Mouse (Mus musculus) layer of hippocampus, adult 8-10 months (tissue): Measurements from ENCODE around the gene Trpm3. TPM values are rescaled to one million over a fixed set of nuclear protein-coding genes. Genes with fewer than 3 reads are reported as not detected.
A peak's percentile ranks its signal among the peaks of the same experiment; 100 is the strongest.

Experiments
- DNase-seq, 2 experiments: peaks; one replicate each; pipeline ENCODE4 v3.0.0; 2022; ENCODE audit warnings: low spot score in 2 of 2
- total RNA-seq, 4 experiments: library from RNA; stranded (reverse); gene quantifications; 2 replicates each; pipeline ENCODE4 v1.2.4; 2022

Trpm3 gene
- total RNA-seq, 4 experiments from 2014 or later, result 55.8 to 63.2 (median 60.7) TPM

GRCm38 (mm10) chr19:22473030-22473712 is 334.3 kb downstream of the Trpm3 start:
- no peak for DNase-seq

DNA sequence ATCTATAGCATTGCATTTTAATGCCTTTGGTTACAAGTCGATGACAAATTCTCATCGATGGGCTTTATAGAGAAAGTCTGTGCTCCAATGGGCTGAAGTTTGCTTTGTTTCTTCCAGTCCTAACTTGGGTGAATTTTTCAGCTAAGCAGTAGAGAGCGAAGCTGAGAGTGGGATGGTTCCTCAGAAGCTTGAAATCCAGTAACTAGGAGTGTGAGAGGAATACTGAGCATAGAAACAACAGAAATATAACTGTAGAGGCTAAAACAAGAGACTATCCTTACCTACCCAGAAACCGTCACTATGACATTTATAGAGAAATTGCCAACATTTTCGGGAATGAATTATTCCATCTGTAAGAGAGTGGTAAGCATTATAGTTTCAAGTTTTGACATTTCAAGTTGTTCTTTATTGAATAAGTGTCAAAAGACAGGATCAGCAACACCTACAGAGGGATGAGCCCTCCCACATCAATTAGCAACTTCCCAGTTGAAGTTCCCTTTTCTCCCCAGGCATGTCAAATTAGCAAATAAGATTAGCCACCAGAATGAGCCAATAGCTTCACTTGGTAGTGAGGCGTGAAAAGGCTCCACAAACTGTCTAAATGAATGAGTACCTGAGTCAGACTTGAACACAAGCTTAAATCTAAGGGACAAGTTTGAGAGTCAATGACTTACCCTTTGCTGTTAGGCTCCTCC is 339.6 kb downstream of the Trpm3 start:
- DNase-seq, result no peak

DNA sequence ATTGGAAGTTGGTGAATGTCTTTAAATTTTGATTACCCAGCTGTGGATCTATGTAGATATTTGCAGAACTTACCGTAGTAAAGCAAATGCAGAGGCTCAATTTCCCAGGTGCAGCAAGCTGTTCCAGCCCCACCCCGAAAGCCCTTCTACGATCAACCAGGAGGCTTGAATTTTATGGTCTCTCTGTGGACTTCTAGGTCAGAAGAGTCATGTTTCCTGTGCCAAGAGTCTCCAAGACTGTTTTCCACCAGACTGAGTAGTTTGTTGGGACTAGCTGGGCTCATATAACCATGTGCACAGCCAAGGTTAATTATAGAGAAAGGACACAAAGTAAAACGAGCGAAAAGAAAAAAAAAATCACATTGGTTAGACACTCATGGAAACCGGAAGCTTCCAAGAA is 364.6 kb downstream of the Trpm3 start:
- no peak for DNase-seq

- DNase-seq, result no peak
Observed at GRCm38 (mm10) chr19:22518508-22518907, 379.7 kb downstream of the Trpm3 start.

- DNase-seq, result no peak
Observed at GRCm38 (mm10) chr19:22527944-22528343, 389.1 kb downstream of the Trpm3 start.

GRCm38 (mm10) chr19:22542990-22543709 is 404.3 kb downstream of the Trpm3 start:
- DNase-seq, result no peak

- peak in 1 of 2 experiments; percentile 61 for DNase-seq
Observed at GRCm38 (mm10) chr19:22552179-22552578, 413.3 kb downstream of the Trpm3 start.

GRCm38 (mm10) chr19:22554421-22554941 is 415.6 kb downstream of the Trpm3 start:
- peak; percentile 46 to 61 for DNase-seq

DNA sequence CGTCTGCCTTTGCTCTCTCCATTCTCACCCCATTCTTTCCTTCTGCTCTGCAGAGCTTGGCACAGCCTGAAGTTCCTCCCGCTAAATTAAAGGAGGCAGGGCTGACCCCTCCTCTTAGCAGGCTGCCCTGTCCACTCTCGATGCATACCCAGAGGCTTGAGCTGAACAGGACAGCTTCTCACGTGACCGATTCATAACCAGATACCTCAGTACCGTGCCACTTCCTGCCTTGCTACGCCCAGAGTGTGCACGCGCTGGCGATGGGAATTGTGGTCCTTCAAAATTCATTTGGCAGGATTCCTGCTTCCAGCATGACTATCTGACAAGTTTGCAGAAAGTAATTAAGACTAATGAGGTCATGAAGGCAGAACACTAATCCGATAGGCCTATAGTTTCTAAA is 433.6 kb downstream of the Trpm3 start:
- no peak for DNase-seq

DNA sequence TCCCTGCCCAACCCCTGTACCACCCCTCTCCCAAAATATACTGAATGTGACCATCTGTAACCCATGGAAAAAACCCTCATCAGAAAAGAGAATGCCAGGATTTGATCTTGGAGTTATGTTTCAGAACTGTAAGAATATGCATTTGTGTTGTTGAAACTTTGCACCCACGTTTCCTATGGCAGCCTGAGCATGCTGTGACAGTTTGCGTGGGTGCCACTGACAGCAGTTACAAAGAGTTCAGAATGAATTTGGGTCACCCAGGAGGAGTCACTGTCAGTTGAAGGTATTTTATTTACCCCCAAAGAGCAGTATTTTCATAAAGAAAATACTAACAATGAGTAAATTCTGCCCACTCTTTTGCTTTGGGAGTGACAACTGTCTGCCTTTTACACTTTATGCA is 434.0 kb downstream of the Trpm3 start:
- DNase-seq, result no peak

DNA sequence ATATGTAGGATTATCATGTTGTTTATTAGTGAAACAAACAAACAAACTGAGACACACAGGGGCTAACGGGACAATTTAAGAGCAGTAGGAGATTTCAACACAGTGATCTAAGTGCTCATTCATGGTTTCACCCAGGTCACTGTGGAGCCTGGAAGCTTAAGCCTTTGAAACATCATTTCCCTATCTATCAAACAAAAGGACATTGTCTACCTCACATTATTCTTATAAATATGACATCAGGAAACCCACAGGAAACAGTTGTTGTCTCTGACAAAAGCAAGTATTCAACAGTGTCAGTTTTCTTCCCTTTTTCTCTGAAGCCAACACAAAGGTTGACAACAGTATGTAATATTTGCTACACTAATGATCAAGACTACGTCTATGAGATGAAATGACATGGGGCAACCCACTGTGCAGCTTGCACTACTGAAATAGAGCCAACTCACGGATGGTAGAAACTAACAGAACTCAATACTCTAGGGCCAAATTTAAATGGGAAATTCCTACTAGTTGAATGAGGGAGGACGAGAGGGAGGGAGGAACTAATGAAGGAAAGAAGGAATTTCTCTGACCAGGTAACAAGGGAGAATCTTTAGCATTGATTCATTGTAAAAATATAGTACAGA is 443.4 kb downstream of the Trpm3 start:
- no peak for DNase-seq

DNA sequence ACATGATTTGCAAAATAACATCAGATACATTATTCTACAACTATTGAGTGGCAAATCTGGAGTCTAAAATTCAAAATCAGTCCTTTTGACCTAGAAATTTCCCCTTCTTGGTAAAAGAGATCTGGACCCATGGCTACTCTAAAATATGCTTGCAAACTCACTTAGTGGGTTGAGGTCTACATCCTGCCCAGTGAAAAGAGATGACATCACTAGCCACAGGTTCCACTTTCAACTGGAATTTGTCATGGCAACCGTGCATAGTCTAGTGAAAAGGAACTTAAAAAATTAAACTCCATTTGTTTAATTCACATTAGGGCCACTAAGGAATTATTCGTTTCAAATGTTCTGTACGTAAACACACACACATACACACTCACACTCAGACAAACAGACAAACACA is 455.6 kb downstream of the Trpm3 start:
- no peak for DNase-seq

DNA sequence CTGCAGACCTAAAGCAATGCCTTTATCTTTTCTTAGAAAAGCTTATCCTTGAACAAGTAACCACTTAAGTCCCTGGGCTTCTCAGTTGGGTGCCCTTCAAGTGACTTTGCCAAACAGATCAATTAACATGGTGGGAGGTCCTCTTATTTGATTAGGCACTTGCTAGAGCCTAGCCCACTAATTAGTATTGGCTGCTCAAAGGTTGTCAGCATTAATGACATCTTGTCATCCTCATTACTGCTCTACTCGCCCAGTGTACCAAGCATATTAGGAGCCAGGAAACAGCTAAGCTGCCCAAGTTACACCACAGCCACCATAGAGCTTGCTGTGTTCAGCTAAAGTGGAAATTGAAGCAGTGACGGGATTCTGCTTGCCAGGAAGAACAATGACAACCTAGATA is 456.4 kb downstream of the Trpm3 start:
- DNase-seq, result peak; percentile 8 to 19

- DNase-seq, result peak; percentile 44 to 48
Observed at GRCm38 (mm10) chr19:22596715-22597114, 457.9 kb downstream of the Trpm3 start.

- DNase-seq, result no peak
Observed at GRCm38 (mm10) chr19:22604322-22604721, 465.5 kb downstream of the Trpm3 start.

- DNase-seq, result no peak
Observed at GRCm38 (mm10) chr19:22607985-22608684, 469.3 kb downstream of the Trpm3 start.

DNA sequence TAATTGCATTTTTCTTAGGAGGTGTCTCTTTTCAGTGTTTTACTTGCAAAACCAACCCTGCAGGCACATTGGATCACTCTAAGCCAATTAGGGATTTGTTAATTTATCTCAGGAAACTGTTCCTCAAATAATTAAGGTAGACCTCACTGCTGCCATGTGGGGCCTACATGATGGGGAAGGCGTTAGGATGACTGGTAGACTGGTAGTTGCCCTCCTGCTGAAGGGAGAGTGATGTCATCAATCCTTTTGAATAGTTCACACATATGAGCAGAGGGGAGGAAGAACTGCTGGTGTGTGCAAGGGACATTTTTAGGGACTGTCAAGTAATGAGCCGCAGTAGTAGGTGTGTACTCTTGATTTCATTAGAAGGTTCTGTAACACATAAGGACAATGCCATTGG is 472.8 kb downstream of the Trpm3 start:
- DNase-seq, result no peak

GRCm38 (mm10) chr19:22615367-22615766 is 476.5 kb downstream of the Trpm3 start:
- no peak for DNase-seq

- DNase-seq, result no peak
Observed at GRCm38 (mm10) chr19:22624801-22625513, 486.1 kb downstream of the Trpm3 start.

DNA sequence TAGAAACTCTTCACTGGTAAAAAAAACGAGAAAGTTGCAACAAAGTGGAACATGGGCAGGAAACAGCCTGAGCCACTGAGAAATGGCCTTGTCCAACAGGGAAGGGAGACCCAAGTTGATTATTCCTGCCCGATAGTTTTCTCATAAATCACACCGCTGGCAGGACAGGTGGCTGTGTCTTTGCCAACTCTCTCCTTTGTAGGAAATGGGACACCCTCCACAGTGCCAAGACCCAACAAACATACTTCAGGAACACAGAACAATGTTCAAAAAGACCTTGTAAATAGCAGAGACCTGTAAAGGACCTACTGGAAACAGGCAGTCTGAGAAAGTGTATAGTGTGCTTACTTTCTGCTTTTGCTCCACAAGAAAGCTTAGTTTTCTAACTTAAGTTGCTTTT is 490.0 kb downstream of the Trpm3 start:
- no peak for DNase-seq
